Mouse (Mus musculus) hindbrain, embryonic 15.5 days (tissue): ENCODE measurements at regions not wholly inside any gene's neighbourhood (a gene's known extent, or its start where the extent isn't known, plus 50 kb on each side); places are given as distances from the start of the nearest gene placed in this dataset.
"Not testable (repeated sequence)": the region's sequence is repeated elsewhere in the genome, so short reads cannot be mapped to it uniquely, and the experiment has no call there.

Experiments used
- ATAC-seq: fragments of 200-750 bp; cut with Nextera tagmentation; 2 replicates; pipeline ENCODE4 v1.8.0; 2017; ENCODE audit warnings: low read depth, moderate number of reproducible peaks, moderate TSS enrichment; ENCODE audit not compliant: low FRiP score
- H3K27ac ChIP-seq: fragments of 300-500 bp; sonication (generic); replicated peaks from 2 replicates; pipeline ENCODE4 v1.5.1; 2015; ENCODE audit warnings: mild to moderate bottlenecking, inconsistent platforms
- H3K27me3 ChIP-seq: fragments of 300-500 bp; sonication (generic); 2 replicates; pipeline ENCODE4 v1.6.1; 2015; ENCODE audit warnings: control low read depth, inconsistent platforms
- H3K36me3 ChIP-seq: fragments of 300-500 bp; sonication (generic); 2 replicates; pipeline ENCODE4 v1.6.1; 2015; ENCODE audit warnings: control low read depth, inconsistent platforms
- H3K4me1 ChIP-seq: fragments of 300-500 bp; sonication (generic); replicated peaks from 2 replicates; pipeline ENCODE4 v1.6.1; 2015; ENCODE audit warnings: control low read depth, inconsistent platforms
- H3K4me2 ChIP-seq: fragments of 300-500 bp; sonication (generic); 2 replicates; pipeline ENCODE4 v1.6.1; 2015; ENCODE audit warnings: moderate library complexity, mild to moderate bottlenecking, inconsistent platforms
- H3K4me3 ChIP-seq: fragments of 300-500 bp; sonication (generic); 2 replicates; pipeline ENCODE4 v1.5.1; 2015; ENCODE audit warnings: mild to moderate bottlenecking, inconsistent platforms
- H3K9ac ChIP-seq: fragments of 300-500 bp; sonication (generic); 2 replicates; pipeline ENCODE4 v1.6.1; 2015; ENCODE audit warnings: inconsistent platforms
- H3K9me3 ChIP-seq: fragments of 300-500 bp; sonication (generic); 2 replicates; pipeline ENCODE4 v1.6.1; 2016; ENCODE audit warnings: control low read depth, inconsistent platforms
- WGBS: fragments of 180-500 bp; shearing (Covaris S2); methylation state at CpG from one replicate; pipeline ENCODE4 v1.1.7; 2015; 5-methylcytosine and 5-hydroxymethylcytosine counted together

DNA sequence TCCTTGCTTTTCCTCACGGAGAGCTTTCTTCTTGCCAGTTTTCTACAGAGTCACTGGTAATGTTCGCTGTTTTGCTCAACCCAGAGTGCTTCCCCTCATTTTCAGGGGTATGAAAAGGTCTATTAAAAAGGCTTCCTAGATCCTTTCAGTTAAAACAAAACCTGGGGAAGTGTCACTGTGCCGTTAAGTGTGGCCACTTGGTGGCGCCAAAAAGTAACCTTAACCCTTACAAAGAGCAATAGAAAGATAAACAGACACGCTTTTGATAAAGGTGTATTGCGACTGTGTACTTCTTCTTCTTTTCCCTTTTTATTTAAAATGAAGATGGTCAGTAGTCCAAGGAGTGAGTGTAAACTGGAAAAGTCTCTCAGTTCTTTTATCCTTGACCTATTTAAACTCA lies 145.2 kb upstream of the Smlr1 start:
- H3K4me3 ChIP-seq, result no peak overlapping the region
- 15% methylated on average over 6 of the region's 6 CpGs for WGBS
- no peaks in the 10 kb centered on the region for H3K9me3 ChIP-seq
- no peak overlapping the region for H3K27ac ChIP-seq
- H3K4me1 ChIP-seq, result peaks cover 7% of the 10 kb centered on the region; the same call in 1 of the 2 replicates
- no peak overlapping the region for H3K9ac ChIP-seq
- ATAC-seq, result peak; percentile 70; the same call in 1 of the 2 replicates
- H3K36me3 ChIP-seq, result no peaks in the 10 kb centered on the region
- H3K4me2 ChIP-seq, result no peak overlapping the region
- no peaks in the 10 kb centered on the region for H3K27me3 ChIP-seq

DNA sequence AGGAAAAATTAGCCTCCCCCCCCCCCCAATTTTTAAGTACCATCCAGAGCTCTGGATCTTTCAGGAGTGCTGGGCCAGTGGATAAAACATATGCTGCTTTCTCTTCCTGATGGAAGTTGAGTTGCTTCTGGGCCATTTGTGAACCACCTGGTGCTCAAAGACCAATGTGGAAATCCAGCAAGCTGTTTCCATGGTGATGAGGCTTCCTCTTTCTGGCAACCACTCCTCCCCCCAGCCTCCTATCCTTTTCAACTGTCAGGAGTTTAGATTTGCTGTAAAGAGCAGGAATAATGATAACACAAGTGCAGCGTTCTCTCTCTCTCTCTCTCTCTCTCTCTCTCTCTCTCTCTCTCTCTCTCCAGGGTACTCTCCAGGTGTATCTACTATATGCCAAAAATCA lies 141.8 kb upstream of the Smlr1 start:
- ATAC-seq, result peak; percentile 83
- no peaks in the 10 kb centered on the region for H3K36me3 ChIP-seq
- WGBS, result 33% methylated on average over 1 of the region's 1 CpGs

DNA sequence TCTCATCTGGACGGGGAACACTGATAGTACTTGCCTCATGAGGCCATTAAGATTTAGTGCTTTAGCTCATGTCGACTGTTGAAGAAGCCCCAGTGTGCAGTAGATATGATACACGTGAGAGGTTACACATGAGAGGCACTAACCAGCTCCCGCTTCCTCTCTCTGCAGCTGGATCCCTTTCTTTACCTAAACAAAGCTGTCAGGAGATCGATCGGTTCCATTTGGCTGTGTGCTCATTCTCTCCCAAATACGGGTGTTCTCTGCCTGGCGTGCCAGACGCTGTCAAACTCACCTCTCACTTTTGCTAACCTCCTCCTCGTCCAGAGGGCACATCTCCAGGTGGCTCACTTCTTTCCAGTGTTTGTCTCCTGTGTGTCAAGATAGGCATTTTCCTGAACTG lies 139.3 kb upstream of the Smlr1 start:
- H3K27me3 ChIP-seq, result no peaks in the 10 kb centered on the region
- H3K9me3 ChIP-seq, result no peaks in the 10 kb centered on the region
- peaks cover 7% of the 10 kb centered on the region; the same call in 1 of the 2 replicates for H3K4me1 ChIP-seq
- WGBS, result 76% methylated on average over 10 of the region's 10 CpGs
- no peak overlapping the region for H3K4me3 ChIP-seq
- no peak overlapping the region for H3K4me2 ChIP-seq
- no peak for ATAC-seq
- no peak overlapping the region for H3K9ac ChIP-seq
- H3K36me3 ChIP-seq, result no peaks in the 10 kb centered on the region
- H3K27ac ChIP-seq, result no peak overlapping the region

More for the DNA sequence above, 141.8 kb upstream of the Smlr1 start:
- no peak overlapping the region for H3K4me3 ChIP-seq
- H3K4me1 ChIP-seq, result peaks cover 7% of the 10 kb centered on the region; the same call in 1 of the 2 replicates
- H3K9me3 ChIP-seq, result no peaks in the 10 kb centered on the region
- H3K4me2 ChIP-seq, result no peak overlapping the region
- no peaks in the 10 kb centered on the region for H3K27me3 ChIP-seq
- H3K27ac ChIP-seq, result no peak overlapping the region
- no peak overlapping the region for H3K9ac ChIP-seq

DNA sequence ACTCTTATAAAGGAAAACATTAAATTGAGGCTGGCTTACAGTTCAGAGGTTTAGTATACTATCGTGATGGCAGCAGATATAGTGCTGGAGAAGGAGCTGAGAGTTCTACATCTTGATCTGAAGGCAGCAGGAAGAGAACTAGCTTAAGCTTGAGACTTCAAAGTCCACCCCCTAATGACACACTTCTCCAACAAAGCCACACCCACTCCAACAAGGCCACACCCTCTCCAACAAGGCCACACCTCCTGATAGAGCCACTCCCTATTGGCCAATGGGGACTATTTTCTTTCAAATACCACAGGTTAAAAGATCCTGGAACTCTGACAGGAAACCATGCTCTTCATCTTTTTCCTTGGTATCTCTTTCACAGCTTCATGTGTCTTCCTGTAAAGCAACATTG lies 134.0 kb upstream of the Smlr1 start:
- Histone ChIP-seq H3K27ac (no peak overlapping the region), H3K36me3 (no peaks in the 10 kb centered on the region), H3K27me3 (no peaks in the 10 kb centered on the region), H3K4me1 (no peaks in the 10 kb centered on the region), H3K9ac (no peak overlapping the region), H3K4me2 (no peak overlapping the region), H3K9me3 (no peaks in the 10 kb centered on the region), H3K4me3 (no peak overlapping the region)
- no peak for ATAC-seq
- WGBS, result 96% methylated on average over 1 of the region's 1 CpGs

DNA sequence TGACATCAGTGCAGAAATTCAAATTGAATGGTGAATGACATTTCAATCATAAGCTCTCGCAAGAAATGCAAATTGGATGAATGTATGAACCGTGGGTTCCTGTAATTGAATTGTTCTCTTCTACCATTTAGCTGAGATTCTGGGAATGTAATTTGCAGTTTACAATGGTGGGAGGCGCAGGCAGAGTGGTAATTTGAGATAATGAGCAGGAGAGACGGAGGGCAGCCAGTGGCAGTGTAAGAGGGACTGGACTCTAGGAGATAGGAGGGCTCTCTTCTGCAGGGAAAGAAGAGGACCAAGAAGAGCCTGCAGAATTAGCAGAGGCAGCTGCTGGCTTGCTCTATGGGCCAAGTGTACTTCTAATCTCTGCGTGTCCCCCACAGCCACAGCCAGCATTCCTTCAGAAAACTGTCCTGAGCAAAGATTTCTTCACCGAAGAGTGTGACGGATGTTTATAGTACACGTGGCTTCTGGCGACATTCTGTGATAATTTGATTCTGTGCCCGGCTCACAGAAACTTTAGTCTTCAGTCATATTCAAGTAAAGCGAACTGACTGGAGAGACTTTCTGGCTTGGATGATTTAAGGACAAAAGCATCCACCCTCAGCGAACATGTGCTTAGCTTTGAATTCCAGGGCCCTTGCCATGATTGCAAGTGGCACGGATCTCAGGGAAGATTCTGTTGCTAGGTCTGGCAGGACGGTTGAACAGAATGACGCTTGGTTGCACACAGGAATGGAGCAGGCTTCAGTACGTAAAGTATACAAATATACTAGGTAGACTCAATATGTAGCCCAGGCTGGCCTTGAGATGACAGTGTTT lies 116.9 kb upstream of the Smlr1 start:
- no peak overlapping the region for H3K27ac ChIP-seq
- H3K4me1 ChIP-seq, result no peaks in the 10 kb centered on the region
- H3K27me3 ChIP-seq, result no peaks in the 10 kb centered on the region
- H3K36me3 ChIP-seq, result no peaks in the 10 kb centered on the region
- no peak overlapping the region for H3K4me3 ChIP-seq
- WGBS, result 74% methylated on average over 16 of the region's 16 CpGs
- H3K9me3 ChIP-seq, result no peaks in the 10 kb centered on the region
- peak; percentile 61; the same call in 1 of the 2 replicates for ATAC-seq
- H3K4me2 ChIP-seq, result no peak overlapping the region
- no peak overlapping the region for H3K9ac ChIP-seq

DNA sequence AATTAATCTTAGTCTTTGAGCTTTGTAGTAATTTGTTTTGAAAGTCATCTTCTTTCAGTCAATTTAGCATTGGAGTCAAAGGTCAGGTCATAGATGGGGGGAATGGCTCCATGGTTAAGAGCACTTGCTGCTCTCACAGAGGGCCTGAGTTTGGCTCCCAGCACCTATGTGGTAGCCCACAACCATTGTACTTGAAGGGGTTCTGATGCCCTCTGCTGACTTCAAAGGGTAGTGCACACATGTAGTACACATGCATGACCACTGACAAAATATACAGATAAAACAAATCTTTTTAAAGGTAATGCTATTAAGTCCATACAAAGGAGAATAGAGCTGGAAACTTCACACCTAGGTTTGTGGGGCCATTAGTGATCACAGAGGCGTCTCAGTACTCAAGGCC lies 111.7 kb upstream of the Smlr1 start:
- Histone ChIP-seq H3K27ac (no peak overlapping the region), H3K4me1 (no peaks in the 10 kb centered on the region), H3K4me3 (no peak overlapping the region), H3K9ac (no peak overlapping the region), H3K9me3 (no peaks in the 10 kb centered on the region), H3K36me3 (no peaks in the 10 kb centered on the region), H3K27me3 (no peaks in the 10 kb centered on the region), H3K4me2 (no peak overlapping the region)
- ATAC-seq, result no peak
- WGBS, result 87% methylated on average over 1 of the region's 1 CpGs

DNA sequence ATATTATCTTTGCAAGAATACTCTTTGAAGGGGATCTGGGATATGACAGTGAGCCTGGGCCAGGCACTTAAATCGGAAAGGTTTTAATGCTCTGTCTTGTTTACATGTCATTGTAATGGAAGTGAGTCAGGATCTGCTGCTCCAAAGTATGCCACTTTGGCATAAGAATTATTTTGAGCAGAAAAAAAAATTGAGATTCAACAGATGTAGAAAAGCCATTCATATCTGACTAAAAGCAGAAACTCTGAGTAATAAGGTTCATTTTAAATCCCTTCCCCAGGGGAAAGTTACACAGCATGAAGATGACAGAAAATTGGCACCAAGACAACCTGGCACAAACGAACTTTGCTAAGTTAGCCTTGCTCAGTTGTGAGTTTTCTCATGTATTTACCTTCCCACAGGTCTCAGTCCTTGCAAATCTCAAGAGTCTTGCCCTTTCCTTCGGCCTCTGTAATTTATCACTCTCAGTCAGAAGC lies 107.5 kb upstream of the Smlr1 start:
- 62% methylated on average over 3 of the region's 3 CpGs for WGBS
- Histone ChIP-seq H3K9me3 (no peaks in the 10 kb centered on the region), H3K4me1 (no peaks in the 10 kb centered on the region), H3K4me2 (no peak overlapping the region), H3K27ac (no peak overlapping the region), H3K36me3 (no peaks in the 10 kb centered on the region), H3K27me3 (no peaks in the 10 kb centered on the region), H3K9ac (no peak overlapping the region), H3K4me3 (no peak overlapping the region)
- no peak for ATAC-seq

DNA sequence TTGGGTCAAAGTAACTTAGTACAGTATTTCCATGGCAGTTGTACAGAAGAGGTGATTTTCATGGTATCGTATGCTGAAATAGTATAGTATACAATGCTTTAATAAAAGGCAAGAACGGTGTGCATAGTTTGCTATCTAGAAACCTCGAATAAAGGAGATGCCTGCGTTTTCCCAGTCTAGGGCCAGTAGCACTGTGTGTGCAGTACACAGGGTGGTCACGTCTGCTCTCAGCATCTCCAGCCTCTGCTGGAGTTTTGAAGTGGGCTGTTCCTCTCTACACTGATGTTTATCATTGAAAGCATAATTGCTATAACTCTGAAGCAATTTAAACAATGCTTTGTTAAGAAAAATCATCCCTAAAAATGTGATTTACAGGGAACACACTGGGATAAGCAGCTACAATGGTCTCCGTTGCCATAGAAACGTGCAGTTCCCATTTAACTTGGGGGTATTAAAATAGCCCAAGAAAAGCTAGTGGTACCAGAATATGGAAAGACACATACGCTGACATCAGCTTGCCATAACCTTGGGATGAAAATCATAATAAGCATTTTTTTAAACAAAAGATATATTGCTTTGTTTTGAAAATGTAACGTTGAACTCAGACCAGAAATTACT lies 106.1 kb upstream of the Smlr1 start:
- Histone ChIP-seq H3K4me1 (no peaks in the 10 kb centered on the region), H3K4me3 (no peak overlapping the region), H3K9me3 (no peaks in the 10 kb centered on the region), H3K4me2 (no peak overlapping the region), H3K27me3 (no peaks in the 10 kb centered on the region), H3K27ac (no peak overlapping the region), H3K36me3 (no peaks in the 10 kb centered on the region), H3K9ac (no peak overlapping the region)
- 80% methylated on average over 9 of the region's 9 CpGs for WGBS
- ATAC-seq, result peak; percentile 61; the same call in 1 of the 2 replicates

DNA sequence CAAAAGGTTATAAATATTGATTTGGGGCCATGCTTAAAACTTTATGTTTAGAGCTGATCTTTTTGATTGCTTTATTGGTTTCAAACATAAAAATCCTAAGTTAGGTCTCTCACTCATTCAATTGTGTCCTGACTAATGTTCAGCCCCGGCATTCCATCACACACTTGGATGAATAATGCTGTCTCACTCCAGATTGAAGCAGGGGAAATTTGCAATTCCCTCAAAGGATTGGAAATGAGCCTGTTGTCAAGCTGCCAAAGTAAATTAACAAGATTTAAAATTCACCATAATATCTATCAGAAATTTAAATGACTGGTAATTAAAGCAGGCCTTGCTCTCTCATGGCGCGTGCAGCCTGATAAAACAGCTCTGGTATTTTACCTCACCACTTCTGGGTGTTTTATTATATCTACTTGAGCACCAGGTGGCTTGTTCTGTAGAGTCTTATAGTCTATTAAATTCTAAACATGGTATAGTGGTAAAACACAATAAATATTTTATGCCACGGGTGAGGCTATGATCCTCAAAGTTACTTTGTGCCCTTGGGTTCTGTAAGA lies 97.1 kb upstream of the Smlr1 start:
- Histone ChIP-seq H3K27ac (no peak overlapping the region), H3K4me1 (no peaks in the 10 kb centered on the region), H3K27me3 (no peaks in the 10 kb centered on the region), H3K4me2 (no peak overlapping the region), H3K4me3 (no peak overlapping the region), H3K9me3 (no peaks in the 10 kb centered on the region), H3K9ac (no peak overlapping the region), H3K36me3 (no peaks in the 10 kb centered on the region)
- no peak; the same call in 1 of the 2 replicates for ATAC-seq
- 46% methylated on average over 4 of the region's 4 CpGs for WGBS

DNA sequence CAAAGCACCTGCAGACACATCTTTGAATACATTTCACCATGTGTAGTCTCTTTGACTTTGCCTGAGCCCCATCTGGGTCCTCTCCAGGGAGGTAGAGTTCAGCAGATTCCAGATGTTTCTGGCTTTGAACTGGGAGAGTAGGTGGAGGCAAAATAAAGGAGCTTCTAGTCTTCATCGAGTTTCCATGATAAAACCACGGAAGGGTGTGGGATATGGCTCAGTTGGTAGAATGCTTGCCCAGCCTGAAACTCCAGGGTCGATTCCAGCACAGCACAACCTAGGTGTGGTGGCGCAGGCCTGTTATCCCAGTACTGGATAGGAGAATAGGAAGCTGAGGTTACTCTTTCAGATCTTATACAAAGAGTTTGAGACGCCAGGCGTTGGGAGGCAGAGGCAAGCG lies 96.2 kb upstream of the Smlr1 start:
- H3K4me2 ChIP-seq, result no peak overlapping the region
- no peaks in the 10 kb centered on the region for H3K27me3 ChIP-seq
- no peaks in the 10 kb centered on the region for H3K4me1 ChIP-seq
- WGBS, result 91% methylated on average over 7 of the region's 7 CpGs
- no peaks in the 10 kb centered on the region for H3K36me3 ChIP-seq
- H3K4me3 ChIP-seq, result no peak overlapping the region
- no peak overlapping the region for H3K9ac ChIP-seq
- no peak for ATAC-seq
- H3K9me3 ChIP-seq, result no peaks in the 10 kb centered on the region
- no peak overlapping the region for H3K27ac ChIP-seq

DNA sequence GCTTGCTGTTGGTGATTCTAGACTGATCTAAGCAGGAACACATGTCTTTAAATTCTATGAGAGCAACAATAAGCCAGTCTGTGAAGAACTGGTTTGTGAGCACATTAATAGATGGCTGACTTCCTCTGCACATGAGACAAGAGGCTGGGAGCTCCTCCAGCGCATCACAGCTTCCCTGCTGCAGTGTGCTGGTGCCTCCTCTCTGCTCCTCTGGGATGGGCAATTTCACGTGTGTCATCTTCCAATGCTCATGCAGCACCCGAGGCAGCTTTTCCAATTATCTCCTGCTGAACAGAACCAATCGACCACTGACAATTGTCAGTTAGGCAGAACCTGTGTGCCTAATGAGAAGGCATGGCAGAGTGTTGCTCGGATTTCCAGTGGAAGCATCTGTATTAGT lies 86.5 kb upstream of the Smlr1 start:
- Histone ChIP-seq H3K4me1 (peaks cover 14% of the 10 kb centered on the region), H3K9me3 (no peaks in the 10 kb centered on the region), H3K4me3 (no peak overlapping the region), H3K27me3 (no peaks in the 10 kb centered on the region), H3K27ac (peak overlapping the region; percentile 2; the same call in 1 of the 2 replicates), H3K36me3 (no peaks in the 10 kb centered on the region), H3K9ac (no peak overlapping the region), H3K4me2 (no peak overlapping the region)
- peak; percentile 82 for ATAC-seq
- 52% methylated on average over 5 of the region's 5 CpGs for WGBS

DNA sequence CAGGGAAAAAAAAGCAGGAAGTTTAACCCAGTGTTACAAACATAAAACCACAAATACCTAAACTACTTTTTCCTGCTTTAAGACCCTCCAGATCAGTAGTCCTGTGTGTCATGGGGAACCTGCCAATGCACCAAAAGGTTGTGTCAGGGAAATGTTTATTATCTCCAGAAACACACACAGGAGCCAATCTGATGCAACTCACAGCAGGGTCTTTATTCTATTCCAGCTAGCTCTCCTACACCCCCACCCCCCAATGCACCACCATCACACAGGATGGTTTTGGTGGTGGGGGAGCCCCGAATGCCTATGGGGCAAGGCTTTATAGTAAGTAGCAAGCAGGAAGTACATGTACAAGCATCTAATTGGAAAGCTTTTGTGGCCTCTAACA lies 85.7 kb upstream of the Smlr1 start:
- not testable (repeated sequence) for H3K36me3 ChIP-seq, H3K27me3 ChIP-seq, H3K4me2 ChIP-seq, H3K4me3 ChIP-seq, H3K9me3 ChIP-seq, H3K9ac ChIP-seq
- Histone ChIP-seq H3K4me1 (peaks cover 14% of the 10 kb centered on the region), H3K27ac (peak overlapping the region; percentile 46)
- 43% methylated on average over 1 of the region's 1 CpGs for WGBS
- peak; percentile 50; the same call in 1 of the 2 replicates for ATAC-seq
